Mouse (Mus musculus) small intestine, adult 2 months (tissue): ENCODE results near the gene Dbil5.

Source experiments
- CTCF ChIP-seq: fragments of 200-500 bp; IDR thresholded peaks from 2 replicates; pipeline ENCODE4 v1.5.1; 2012; ENCODE audit warnings: low read depth, mild to moderate bottlenecking, control low read depth, inconsistent platforms, low read length, moderate library complexity, mixed read lengths; ENCODE audit not compliant: insufficient replicate concordance, insufficient read length; ENCODE audit errors: extremely low read depth
- POLR2A ChIP-seq: fragments of 200-500 bp; IDR thresholded peaks from 2 replicates; pipeline ENCODE4 v1.6.1; 2012; ENCODE audit warnings: low read depth, mild to moderate bottlenecking, control low read depth, inconsistent platforms, low read length, moderate library complexity

GRCm38 (mm10) chr11:76215011-76215410 lies 2.4 kb upstream of the Dbil5 start:
- TF ChIP-seq CTCF (no peak), POLR2A (no peak)
